Mouse (Mus musculus): ENCODE data around the gene Acsl1.

GRCm38 (mm10) chr8:46484077-46484476 lies 13.2 kb downstream of the Acsl1 start:
- no peak for TF ChIP-seq POLR2A (IDR thresholded peaks at IDR 0.05; ENCODE audit: low read depth, low read length)
- TF ChIP-seq CTCF (IDR thresholded peaks at IDR 0.05; ENCODE audit: borderline replicate concordance, insufficient read depth, low read length) = no peak
